Mouse (Mus musculus): ENCODE results near the gene Pin1rt1. TPM values are rescaled to one million over a fixed set of nuclear protein-coding genes. Genes with fewer than 3 reads are reported as not detected.

Pin1rt1 gene
- total RNA-seq (2022): not detected

DNA sequence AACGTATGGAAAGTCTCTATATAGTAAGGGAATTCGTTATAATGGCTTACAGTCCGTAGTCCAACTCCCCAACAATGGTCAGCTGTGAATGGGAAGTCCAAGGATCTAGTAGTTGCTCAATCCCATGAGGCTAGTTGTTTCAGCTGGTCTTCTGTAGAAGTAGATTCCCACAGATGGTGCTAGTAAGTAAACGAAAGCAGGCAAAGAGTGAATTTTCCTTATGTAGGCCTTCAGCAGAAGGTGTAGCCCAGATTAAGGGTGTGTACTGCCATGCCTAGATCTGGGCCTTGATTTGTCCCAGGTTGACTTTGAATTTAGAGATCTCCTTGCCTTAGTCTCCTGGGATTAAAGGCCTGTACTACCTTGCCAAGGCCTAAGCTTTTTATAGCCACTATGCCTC, at the start of gene Pin1rt1:
Gene Pin1rt1, minus strand, starts transcription at position 101 of the 400 bp plus-strand sequence.
- DNase-seq (ENCODE audit: low spot score in 2 of 2): no peak

GRCm38 (mm10) chr2:104764018-104764417, 47.8 kb upstream of the Pin1rt1 start:
- DNase-seq (ENCODE audit: low spot score in 2 of 2): no peak

GRCm38 (mm10) chr2:104763134-104763703, 47.0 kb upstream of the Pin1rt1 start:
- DNase-seq (ENCODE audit: low spot score in 2 of 2): no peak

GRCm38 (mm10) chr2:104750611-104751010, 34.4 kb upstream of the Pin1rt1 start:
- no peak for DNase-seq (ENCODE audit: low spot score in 2 of 2)

DNA sequence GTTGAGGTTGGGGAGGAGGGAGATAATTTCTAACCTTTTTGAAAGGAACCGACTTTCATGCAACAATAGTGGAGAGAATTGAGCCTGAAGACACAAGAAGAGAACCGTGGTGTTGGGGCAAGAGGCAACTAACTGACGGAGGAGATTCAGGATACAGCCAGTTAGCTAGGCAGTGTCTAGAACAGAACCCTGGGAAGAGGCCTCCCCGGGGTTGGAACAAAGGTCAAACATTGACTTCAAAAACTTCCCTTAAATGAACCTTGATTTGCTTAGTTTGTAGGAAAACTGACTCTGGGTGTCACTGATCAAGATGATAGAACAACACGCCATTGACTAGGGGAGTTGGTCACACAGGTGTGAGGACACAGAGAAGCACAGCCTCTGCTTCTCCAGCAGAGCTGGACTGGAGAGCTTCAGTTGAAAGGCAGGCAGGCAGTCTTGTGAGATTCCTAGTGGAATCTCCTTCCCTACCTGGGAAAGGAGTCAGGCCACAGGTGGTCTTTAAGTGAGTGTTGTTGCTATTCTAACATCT, 32.5 kb upstream of the Pin1rt1 start:
- DNase-seq (ENCODE audit: low spot score in 2 of 2): no peak

DNA sequence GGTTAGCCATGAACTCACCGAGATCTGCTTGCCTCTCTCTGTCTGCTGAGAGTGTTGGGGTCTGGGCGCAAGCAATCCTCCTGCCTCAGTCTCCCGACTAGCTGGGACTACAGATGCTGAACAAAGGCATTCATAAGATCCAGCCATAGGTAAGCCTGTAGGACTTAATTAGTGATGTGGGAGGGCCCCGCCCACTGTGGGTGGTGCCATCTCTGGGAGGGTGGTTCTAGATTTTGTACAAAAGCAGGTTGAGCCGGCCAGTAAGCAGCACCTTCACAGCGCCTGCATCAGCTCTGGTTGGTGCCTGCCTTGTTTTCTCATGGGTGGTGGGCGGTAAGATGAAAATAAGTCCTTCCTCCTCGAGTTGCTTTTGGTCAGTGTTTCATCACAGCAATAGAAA, 30.1 kb upstream of the Pin1rt1 start:
- DNase-seq (ENCODE audit: low spot score in 2 of 2): no peak

DNA sequence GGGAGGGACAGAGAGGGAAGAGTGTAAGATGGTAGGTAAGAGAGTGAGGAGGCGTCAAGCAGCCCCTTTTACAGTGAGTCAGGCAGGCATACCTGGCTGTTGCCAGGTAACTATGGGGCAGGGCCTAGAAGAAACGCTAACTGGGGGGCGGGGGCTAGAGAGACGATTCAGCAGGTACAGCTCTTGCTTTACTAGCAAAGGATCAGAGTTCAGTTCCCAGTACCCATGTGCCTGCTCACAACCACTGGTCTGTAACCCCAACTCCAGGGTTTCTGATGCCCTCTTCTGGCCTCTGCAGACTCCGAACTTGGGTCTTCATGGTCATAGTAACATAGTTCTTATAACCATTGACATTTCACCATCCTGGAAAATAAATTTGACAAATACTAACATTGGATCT, 27.8 kb upstream of the Pin1rt1 start:
- DNase-seq (ENCODE audit: low spot score in 2 of 2): no peak

GRCm38 (mm10) chr2:104743160-104743559, 27.0 kb upstream of the Pin1rt1 start:
- DNase-seq (ENCODE audit: low spot score in 2 of 2): no peak

- peak; percentile 83 to 87 for DNase-seq (ENCODE audit: low spot score in 2 of 2)
These were observed 26.5 kb upstream of the Pin1rt1 start, which contains the start of gene Depdc7 for GRCm38 (mm10) chr2:104742741-104743064. Gene Depdc7, minus strand, starts transcription at chr2:104742878.

- DNase-seq (ENCODE audit: low spot score in 2 of 2): no peak
These were observed 25.9 kb upstream of the Pin1rt1 start for GRCm38 (mm10) chr2:104741896-104742740.

DNA sequence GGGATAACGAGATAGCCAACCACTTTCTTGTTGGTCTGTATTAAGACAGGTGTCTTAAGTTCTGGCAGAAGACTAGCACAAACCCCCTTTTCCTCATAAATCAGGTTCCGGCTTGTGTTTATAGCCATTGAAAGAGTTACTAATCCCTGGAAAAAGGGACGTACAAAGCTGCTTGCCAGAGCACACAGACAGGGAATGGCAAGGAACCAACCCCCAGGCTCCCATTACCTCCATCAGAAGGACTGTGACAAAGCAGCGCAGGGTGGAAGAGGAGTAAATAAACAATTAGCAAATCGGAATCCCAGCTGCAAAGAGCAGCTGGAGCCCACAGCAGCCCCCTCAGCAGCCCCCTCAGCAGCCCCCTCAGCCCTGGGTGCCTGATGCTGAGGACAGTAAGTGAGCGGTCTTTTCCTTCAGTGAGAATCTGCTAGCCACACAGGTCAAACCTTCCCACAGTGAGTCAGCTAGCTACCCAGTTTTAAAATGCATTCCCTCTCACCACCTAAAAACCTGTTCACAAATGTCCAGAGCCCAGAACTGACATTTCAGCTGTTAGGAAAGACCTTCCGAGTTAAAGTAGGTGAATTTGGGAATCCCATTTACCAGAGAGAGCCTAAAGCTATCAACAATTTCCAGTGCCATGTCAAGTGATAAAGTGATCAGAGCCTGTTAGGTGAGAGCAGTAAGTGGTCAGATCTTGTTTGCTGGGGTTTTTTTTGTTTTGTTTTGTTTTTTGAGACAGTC, 25.0 kb upstream of the Pin1rt1 start:
- no peak for DNase-seq (ENCODE audit: low spot score in 2 of 2)

GRCm38 (mm10) chr2:104740248-104740949, 24.2 kb upstream of the Pin1rt1 start:
- DNase-seq (ENCODE audit: low spot score in 2 of 2): no peak

GRCm38 (mm10) chr2:104739691-104740090, 23.5 kb upstream of the Pin1rt1 start:
- no peak for DNase-seq (ENCODE audit: low spot score in 2 of 2)

- DNase-seq (ENCODE audit: low spot score in 2 of 2): no peak
These were observed 20.1 kb upstream of the Pin1rt1 start for GRCm38 (mm10) chr2:104736241-104736640.

DNA sequence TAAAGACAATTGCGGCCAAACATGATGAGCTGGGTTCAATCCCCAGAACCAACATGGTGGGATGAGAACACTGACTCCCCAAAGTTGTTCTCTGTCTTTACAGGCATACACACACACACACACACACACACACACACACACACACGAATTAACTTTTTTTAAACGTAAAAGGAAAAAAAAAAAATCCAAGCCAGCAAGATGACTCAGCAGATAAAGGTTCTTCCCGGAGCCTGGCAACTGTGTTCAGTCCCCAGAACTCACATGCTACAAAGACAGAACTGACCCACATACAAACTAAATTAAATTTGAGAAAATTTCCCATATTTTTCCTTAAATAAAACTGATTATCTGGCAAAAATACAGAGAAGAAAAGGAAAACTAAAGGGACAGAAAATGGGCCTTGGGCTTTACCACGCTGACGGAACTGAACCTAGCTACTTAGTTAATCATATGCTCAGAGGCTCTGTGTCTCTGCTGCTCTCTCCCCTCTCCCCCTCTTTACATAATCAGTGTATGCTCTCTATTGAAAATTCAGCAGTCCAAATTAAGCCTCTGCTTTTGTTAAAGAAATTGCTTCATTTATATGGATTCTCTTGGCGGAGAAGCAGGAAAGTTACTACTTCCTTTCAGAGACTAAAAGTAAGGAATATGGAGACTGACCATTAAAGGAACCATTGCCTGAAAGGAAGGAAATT, 16.5 kb upstream of the Pin1rt1 start:
- no peak for DNase-seq (ENCODE audit: low spot score in 2 of 2)

DNA sequence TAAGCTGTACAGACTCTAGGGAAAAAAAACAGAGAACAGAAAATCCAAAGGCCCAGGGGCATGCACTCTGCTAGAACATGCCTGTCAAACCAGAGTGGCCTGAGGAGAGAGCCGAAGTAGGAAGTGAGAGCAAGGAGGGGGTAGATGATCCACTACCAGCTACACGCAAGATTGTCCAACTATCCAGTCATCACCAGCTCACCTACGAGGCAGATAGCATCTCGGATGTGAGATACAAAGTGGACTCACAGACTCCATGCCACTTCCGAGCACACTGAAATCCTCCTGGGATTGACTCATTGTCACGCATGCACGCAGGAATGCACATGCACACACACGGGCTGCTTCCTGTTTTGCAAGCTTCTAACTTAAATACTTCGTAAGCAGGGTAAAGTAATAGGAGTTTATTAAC, 15.9 kb upstream of the Pin1rt1 start:
- no peak for DNase-seq (ENCODE audit: low spot score in 2 of 2)

- no peak for DNase-seq (ENCODE audit: low spot score in 2 of 2)
These were observed 11.2 kb upstream of the Pin1rt1 start for GRCm38 (mm10) chr2:104727369-104727768.

DNA sequence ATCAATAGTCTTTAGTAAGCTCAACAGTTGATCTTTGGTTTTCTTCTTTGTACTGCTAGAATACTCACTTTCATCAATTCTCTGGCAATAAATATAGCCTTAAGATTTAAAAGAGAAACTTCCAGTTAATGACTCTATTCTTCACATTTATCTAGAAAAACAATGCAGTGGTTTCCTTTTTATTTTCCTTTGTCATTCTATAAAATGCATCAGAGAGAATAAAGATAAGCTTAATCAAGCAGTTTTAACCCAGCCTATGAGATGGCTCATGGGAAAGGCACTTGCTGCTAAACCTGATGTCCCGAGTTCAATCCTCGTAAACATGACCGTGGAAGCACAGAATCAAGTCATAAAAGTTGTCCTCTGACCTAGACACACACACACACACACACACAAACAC, 5.8 kb upstream of the Pin1rt1 start:
- no peak for DNase-seq (ENCODE audit: low spot score in 2 of 2)

GRCm38 (mm10) chr2:104717827-104718226, 1.6 kb upstream of the Pin1rt1 start:
- DNase-seq (ENCODE audit: low spot score in 2 of 2): no peak

DNA sequence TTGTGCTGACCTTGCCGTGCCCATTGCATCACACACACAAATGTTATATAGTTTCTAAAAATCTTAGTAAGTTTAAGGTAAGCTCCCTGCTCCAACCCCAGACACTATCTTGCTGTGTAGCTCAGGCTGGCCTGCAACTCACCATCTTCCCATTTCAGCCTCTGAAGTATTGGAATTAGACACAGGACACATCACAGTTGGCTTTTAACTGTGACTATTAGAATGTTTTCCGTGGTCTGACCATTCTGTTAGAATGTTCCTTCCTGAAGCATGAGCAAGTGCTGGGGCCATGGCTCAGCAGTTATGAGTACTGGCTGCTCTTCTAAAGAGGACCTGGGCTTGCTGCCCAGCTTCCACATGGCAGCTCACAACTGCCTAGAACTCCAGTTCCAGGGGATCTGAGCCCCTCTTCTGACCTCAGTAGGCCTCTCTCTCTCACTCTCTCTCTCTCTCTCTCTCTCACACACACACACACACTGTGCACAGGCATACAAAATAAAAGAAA, 1.1 kb upstream of the Pin1rt1 start:
- no peak for DNase-seq (ENCODE audit: low spot score in 2 of 2)

DNA sequence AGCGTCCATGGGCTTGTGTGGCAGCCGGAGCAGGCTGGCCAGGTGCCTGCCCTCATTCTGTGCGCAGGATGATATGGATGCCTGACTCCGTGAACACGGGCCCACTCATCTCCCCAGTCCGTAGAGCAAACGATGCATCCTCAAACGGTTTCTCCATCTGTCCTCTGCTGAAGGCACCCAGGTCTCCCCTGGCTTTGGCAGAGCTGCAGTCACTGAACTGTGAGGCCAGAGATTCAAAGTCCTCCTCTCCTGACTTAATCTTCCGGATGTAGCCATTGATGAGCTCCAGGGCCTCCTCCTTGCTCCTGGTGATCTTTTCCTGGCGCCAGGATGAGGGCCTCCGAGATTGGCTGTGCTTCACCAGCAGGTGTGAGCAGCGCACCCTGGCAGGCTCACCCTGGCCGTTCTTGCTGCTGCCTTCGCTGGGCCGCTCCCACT, 1.9 kb downstream of the Pin1rt1 start:
- peak in 1 of 2 experiments; percentile 22 for DNase-seq (ENCODE audit: low spot score in 2 of 2)
